Mouse (Mus musculus): Measurements from ENCODE around the gene Pcp2. TPM values are rescaled to one million over a fixed set of nuclear protein-coding genes. Genes with fewer than 3 reads are reported as not detected.

Gene Pcp2
- polyA plus RNA-seq (2015; fragmentation: Nextera tagmentation; extraction: Ambion mirVana) = 0.50 and 0.55 TPM in 2 replicates

DNA sequence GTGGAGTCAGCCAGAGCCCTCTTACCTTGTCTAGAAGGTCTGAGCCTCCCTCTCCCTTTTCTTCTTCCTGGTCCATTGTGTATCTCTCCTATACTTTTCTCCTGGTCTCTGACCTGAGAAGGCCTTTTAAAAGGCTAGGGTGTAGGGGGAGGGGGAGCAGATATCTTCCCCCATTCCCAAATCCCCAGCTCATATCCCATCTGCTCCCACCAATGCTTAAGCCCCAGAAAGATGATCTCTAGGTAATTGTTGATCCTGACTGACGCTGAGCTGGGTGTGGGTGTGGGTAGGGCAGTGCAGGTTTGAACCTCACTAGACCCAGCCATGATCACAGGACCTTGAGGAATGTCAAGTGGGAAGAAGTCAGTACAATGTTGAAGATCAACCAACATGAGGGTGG, at the start of gene Pcp2:
Gene Pcp2, minus strand, starts transcription at position 101 of the 400 bp plus-strand sequence.
- no peaks in the 10 kb centered on the region for H3K9me3 ChIP-seq
- H3K4me1 ChIP-seq (replicated peaks) = peaks cover 12% of the 10 kb centered on the region
- H3K4me3 ChIP-seq (replicated peaks) = no peak within 1 kb of the TSS
- 54% methylated on average over 1 of the region's 1 CpGs for WGBS
- no peak within 1 kb of the TSS for H3K9ac ChIP-seq (replicated peaks)
- H3K4me2 ChIP-seq (replicated peaks) = no peak within 1 kb of the TSS
- H3K27ac ChIP-seq = no peak within 1 kb of the TSS
- H3K27me3 ChIP-seq = peaks cover 18% of the 10 kb centered on the region
- H3K36me3 ChIP-seq = no peaks in the 10 kb centered on the region; the same call in 1 of the 2 replicates
- no peak for ATAC-seq

DNA sequence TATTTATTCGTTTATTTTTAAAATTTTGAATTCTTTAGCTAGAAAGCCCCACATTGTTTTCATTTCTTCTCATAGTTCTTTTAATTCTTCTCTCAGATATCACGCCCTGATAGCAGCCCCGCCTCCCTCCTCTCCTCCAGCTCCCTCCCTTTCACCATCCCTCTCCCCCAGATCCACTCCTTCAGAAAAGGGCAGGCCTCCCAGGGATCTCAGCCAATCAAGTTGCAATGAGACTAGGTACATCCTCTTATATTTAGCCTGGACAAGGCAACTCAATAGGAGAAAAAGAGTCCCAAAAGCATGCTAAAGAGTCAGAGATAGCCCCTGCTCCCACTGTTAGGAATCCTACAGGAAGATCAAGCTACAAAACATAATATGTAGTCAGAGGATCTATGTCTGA, 49.3 kb upstream of the Pcp2 start:
- H3K9me3 ChIP-seq = no peaks in the 10 kb centered on the region
- H3K4me3 ChIP-seq (replicated peaks) = no peak overlapping the region
- ATAC-seq = no peak

DNA sequence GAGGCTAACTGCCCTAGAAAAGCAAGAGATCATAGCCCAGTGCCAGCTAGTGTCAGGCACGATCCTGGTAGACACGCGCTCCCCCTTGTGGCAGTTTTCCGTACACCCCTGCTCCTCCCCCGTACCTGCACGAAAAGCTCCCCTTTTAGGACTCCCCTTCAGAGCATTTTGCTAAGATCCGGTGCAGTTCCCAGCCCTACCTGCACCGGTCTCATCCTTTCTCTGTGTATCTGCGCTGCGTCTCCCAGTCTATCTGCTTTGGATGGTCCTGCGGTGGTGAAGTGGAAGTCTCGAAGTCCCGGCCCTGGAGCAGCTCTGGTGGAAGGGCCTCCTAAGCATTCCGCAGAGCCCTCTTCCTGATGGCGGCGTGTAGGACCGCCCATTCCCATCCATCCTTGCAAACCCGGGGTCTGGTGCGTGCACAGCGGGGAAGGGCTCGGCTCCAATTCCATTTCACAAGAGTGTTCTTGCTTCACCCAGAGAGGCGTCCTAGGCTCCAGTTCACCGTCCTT, 46.7 kb upstream of the Pcp2 start, which contains the start of gene Fcor:
Gene Fcor, minus strand, starts transcription at position 383 of the 512 bp plus-strand sequence.
- H3K9ac ChIP-seq (replicated peaks) = peak within 1 kb of the TSS; percentile 55
- H3K4me2 ChIP-seq (replicated peaks) = peak within 1 kb of the TSS; percentile 53
- under 1% methylated on average over 23 of the region's 23 CpGs for WGBS
- peak; percentile 88 for ATAC-seq
- no peaks in the 10 kb centered on the region for H3K36me3 ChIP-seq
- H3K4me1 ChIP-seq (replicated peaks) = peaks cover 5% of the 10 kb centered on the region
- H3K27ac ChIP-seq = peak within 1 kb of the TSS; percentile 70
- H3K4me3 ChIP-seq (replicated peaks) = peak within 1 kb of the TSS; percentile 47
- H3K27me3 ChIP-seq = no peaks in the 10 kb centered on the region
- H3K9me3 ChIP-seq = no peaks in the 10 kb centered on the region

More for the DNA sequence above, 49.3 kb upstream of the Pcp2 start:
- WGBS = 54% methylated on average over 3 of the region's 3 CpGs
- Histone ChIP-seq H3K4me1 (replicated peaks) (peaks cover 20% of the 10 kb centered on the region), H3K27ac (no peak overlapping the region), H3K36me3 (peaks cover 10% of the 10 kb centered on the region), H3K27me3 (no peaks in the 10 kb centered on the region), H3K9ac (replicated peaks) (no peak overlapping the region), H3K4me2 (replicated peaks) (no peak overlapping the region)

DNA sequence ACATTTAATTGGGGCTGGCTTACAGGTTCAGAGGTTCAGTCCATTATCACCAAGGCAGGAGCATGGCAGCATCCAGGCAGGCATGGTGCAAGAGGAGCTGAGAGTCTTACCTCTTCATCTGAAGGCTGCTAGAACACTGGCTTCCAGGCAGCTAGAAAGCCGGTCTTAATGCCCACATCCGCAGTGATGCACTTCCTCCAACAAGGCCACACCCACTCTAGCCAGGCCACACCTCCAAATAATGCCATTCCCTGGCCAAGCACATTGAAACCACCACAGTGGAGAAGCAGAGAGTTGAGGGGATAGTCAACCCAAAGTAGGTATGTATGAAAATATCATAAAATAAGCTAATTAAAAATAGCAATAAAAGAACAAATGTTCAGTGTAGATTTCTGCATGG, 45.0 kb upstream of the Pcp2 start:
- Histone ChIP-seq H3K4me3 (replicated peaks) (no peak overlapping the region), H3K4me2 (replicated peaks) (no peak overlapping the region), H3K9me3 (no peaks in the 10 kb centered on the region), H3K4me1 (replicated peaks) (no peaks in the 10 kb centered on the region; the same call in 1 of the 2 replicates), H3K9ac (replicated peaks) (no peak overlapping the region), H3K36me3 (no peaks in the 10 kb centered on the region), H3K27ac (no peak overlapping the region), H3K27me3 (no peaks in the 10 kb centered on the region)
- 87% methylated on average over 2 of the region's 2 CpGs for WGBS
- ATAC-seq = no peak

DNA sequence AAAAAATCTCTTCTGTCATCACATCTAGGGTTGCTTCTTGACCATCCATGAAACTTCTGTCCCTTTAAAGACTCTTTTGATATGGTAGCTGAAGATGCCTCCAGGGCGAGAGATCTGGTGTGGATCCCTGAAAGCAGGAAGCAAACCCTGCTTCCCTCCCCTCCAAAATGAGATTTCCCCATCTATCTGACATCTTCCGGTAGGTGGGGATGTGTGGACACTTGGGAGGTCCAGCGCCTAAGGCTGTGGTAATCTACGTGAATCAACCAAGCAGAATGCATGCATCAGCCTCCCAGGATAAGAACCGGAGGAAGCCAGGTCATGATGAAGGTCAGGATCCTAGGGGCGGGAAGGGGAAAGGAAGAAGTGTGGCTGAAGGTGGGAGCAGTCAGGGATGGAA, 40.2 kb upstream of the Pcp2 start, which contains the start of gene Mcemp1:
Gene Mcemp1, plus strand, starts transcription at position 248 of the 400 bp plus-strand sequence.
- no peaks in the 10 kb centered on the region for H3K9me3 ChIP-seq
- H3K4me3 ChIP-seq (replicated peaks) = no peak within 1 kb of the TSS
- H3K27me3 ChIP-seq = no peaks in the 10 kb centered on the region
- no peaks in the 10 kb centered on the region for H3K4me1 ChIP-seq (replicated peaks)
- WGBS = 78% methylated on average over 6 of the region's 6 CpGs
- no peaks in the 10 kb centered on the region for H3K36me3 ChIP-seq
- no peak within 1 kb of the TSS for H3K9ac ChIP-seq (replicated peaks)
- no peak within 1 kb of the TSS for H3K27ac ChIP-seq
- H3K4me2 ChIP-seq (replicated peaks) = no peak within 1 kb of the TSS
- no peak for ATAC-seq

DNA sequence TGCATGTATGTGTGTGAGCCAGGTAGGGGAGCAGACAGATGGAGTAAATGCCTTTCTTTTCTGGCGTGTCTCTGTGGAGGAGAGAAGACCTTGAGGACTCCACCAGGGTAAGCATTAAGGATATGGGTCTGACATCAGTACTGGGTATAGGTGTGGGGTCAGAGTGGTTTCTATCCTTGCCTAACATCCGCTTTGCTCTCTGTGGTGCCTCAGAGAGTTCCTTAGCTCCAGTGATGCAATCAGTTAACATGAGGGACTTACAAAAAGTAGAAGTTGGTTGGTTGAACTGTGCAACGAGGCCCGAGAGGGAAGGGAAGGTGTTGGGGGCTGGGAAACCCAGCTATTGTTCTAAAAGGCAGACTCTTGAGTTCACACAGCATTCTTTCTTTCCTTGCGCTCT, 39.1 kb upstream of the Pcp2 start:
- Histone ChIP-seq H3K4me2 (replicated peaks) (no peak overlapping the region), H3K9ac (replicated peaks) (no peak overlapping the region), H3K9me3 (no peaks in the 10 kb centered on the region), H3K27me3 (no peaks in the 10 kb centered on the region), H3K4me3 (replicated peaks) (no peak overlapping the region), H3K27ac (no peak overlapping the region), H3K36me3 (no peaks in the 10 kb centered on the region), H3K4me1 (replicated peaks) (no peaks in the 10 kb centered on the region)
- no peak for ATAC-seq
- 70% methylated on average over 5 of the region's 5 CpGs for WGBS

DNA sequence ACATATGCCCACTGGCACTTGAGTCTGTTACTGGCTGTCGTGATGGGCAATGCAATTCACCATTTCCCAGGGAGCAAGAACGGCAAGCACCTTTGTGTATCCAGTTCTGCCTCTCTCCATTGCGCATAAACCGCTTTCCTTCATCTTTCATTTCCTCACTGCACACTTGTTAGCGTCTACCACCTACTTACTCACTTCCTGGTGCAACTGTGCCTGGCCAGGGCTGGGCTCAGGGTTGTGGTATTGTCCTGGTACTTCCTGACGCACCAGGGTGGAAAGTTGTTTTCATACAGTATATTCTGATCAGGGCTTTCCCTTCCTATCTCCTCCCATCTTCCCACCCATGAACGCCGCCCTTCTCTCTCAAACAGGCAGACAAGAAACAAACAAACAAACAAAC, 35.5 kb upstream of the Pcp2 start:
- Histone ChIP-seq H3K4me3 (replicated peaks) (no peak overlapping the region), H3K4me1 (replicated peaks) (peaks cover 9% of the 10 kb centered on the region), H3K27ac (no peak overlapping the region), H3K27me3 (no peaks in the 10 kb centered on the region), H3K4me2 (replicated peaks) (no peak overlapping the region), H3K9me3 (no peaks in the 10 kb centered on the region), H3K9ac (replicated peaks) (no peak overlapping the region), H3K36me3 (no peaks in the 10 kb centered on the region)
- WGBS = 89% methylated on average over 8 of the region's 8 CpGs
- no peak for ATAC-seq

DNA sequence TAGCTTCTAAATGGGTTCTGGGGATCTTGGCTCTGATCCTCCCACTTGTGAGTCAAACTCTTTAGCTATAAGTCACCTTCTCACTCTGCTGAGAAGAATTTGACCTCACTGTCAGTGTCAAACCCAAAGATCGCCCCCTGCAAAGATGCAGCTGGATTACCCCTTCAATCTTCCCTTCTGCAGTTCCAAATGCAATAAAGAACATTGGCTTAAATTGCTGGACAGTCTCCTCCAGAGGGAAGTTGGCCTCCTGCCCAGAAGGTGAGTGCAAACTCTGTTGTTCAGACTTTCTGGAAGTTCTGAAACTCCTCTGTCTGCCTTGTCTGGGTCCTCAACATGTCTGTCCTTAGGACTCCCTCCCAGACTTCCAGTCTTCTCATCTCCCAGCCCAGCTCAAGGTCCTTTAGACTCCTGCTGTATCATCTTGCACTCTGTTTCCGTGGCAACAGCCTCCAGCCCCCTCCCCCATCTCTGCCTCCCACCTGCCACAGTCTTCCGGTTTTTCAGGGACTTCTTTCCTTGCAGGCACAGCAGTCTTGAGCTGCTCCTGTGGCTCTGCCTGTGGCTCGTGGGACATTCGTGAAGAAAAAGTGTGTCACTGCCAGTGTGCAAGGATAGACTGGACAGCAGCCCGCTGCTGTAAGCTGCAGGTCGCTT, 31.5 kb upstream of the Pcp2 start:
- H3K4me1 ChIP-seq (replicated peaks) = peaks cover 9% of the 10 kb centered on the region

DNA sequence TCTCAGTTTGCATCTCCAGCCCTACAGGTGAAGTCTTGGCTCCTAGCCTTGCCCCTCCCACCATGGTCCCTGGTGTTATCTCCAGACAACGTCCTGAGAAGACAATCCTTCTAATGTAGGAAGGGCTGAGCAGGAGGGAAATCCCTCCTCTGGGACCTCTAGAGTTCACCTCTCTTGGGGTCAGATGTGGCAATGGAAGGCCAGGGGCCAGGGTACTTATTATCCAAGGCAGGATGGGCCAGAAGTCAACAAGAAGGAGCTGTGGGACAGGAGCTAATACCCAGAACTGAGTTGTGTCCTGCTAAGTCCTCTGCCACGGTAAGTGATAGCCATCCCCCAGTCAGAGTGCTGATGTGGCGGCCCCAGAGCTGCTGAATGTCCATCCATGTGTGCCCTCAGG, 30.2 kb upstream of the Pcp2 start, which contains the start of gene Retn:
Gene Retn, plus strand, starts transcription at position 245 of the 400 bp plus-strand sequence.
- no peaks in the 10 kb centered on the region for H3K36me3 ChIP-seq
- no peak within 1 kb of the TSS for H3K9ac ChIP-seq (replicated peaks)
- H3K4me1 ChIP-seq (replicated peaks) = peaks cover 9% of the 10 kb centered on the region
- 74% methylated on average over 3 of the region's 3 CpGs for WGBS
- no peak within 1 kb of the TSS for H3K4me3 ChIP-seq (replicated peaks)
- H3K9me3 ChIP-seq = no peaks in the 10 kb centered on the region
- no peaks in the 10 kb centered on the region for H3K27me3 ChIP-seq
- ATAC-seq = no peak
- H3K4me2 ChIP-seq (replicated peaks) = no peak within 1 kb of the TSS
- H3K27ac ChIP-seq = no peak within 1 kb of the TSS

More for the DNA sequence above, 31.5 kb upstream of the Pcp2 start:
- no peaks in the 10 kb centered on the region for H3K9me3 ChIP-seq
- H3K9ac ChIP-seq (replicated peaks) = 0 out of 2 replicates have a peak overlapping the region, but pooled peaks have one; percentile 1
- peak overlapping the region; percentile 29 for H3K4me2 ChIP-seq (replicated peaks)
- no peaks in the 10 kb centered on the region for H3K27me3 ChIP-seq
- no peak overlapping the region for H3K4me3 ChIP-seq (replicated peaks)
- no peaks in the 10 kb centered on the region for H3K36me3 ChIP-seq
- 16% methylated on average over 7 of the region's 7 CpGs for WGBS
- peak; percentile 58; the same call in 1 of the 2 replicates for ATAC-seq
- H3K27ac ChIP-seq = no peak overlapping the region

DNA sequence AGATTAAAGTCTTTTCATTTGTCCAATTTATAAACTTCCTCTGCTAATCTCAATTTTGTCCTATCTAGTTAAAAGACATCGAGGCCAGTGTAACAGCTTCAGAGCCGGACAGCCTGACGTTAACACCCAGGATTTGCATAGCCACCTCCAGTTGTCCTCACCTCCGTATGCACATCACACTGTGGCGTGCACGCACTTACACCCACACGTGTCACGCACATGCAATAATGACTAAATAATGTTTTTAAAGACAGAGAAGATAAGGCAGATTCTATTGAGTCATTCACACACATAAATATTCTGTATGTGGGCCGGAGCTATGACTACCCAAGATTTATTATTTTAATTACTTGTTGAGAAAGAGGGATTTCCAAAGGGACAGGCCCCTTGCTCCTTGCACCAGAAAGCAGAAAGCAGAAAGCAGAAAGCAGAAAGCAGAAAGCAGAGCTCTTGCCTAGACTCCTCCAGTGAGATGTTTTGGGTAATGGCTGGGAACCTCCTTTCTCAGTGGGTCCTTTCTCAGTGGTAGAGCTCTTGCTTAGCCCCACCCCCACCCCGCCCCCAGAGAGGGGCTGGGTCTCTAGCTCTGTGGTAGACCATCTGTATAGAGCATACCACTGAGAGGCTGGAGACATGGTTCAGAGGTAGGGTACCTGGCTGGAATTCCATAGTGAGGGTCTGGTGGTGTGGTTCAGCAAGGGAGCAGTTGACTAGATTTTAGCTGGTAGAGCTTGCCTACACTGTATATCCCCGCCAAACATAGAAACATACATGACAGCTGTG, 29.6 kb upstream of the Pcp2 start:
- no peaks in the 10 kb centered on the region for H3K36me3 ChIP-seq
- no peak overlapping the region for H3K27ac ChIP-seq
- H3K9me3 ChIP-seq = no peaks in the 10 kb centered on the region
- WGBS = 75% methylated on average over 11 of the region's 11 CpGs
- ATAC-seq = no peak
- peaks cover 9% of the 10 kb centered on the region for H3K4me1 ChIP-seq (replicated peaks)
- no peak overlapping the region for H3K4me2 ChIP-seq (replicated peaks)
- H3K9ac ChIP-seq (replicated peaks) = no peak overlapping the region
- H3K4me3 ChIP-seq (replicated peaks) = no peak overlapping the region
- H3K27me3 ChIP-seq = no peaks in the 10 kb centered on the region

DNA sequence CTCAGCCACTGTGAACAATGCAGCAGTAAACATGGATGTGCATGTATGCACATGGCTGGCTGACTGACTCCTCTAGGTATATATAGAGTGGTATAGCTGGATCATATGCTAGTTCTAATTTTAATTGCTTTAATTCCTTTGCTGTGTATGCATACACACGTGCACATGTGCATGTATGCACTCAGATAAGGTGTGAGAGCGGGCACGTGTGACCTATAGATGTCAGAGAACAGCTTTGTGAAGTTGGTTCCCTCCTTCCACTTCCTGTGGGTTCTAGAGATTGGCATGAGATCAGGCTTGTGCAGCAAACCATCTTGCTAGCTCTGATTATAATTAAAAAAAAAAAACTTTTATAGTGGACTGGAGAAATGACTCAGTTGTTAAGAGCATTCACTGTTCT, 27.5 kb upstream of the Pcp2 start:
- H3K4me2 ChIP-seq (replicated peaks) = no peak overlapping the region
- H3K9ac ChIP-seq (replicated peaks) = no peak overlapping the region
- H3K4me3 ChIP-seq (replicated peaks) = no peak overlapping the region
- no peaks in the 10 kb centered on the region for H3K36me3 ChIP-seq
- peaks cover 9% of the 10 kb centered on the region for H3K4me1 ChIP-seq (replicated peaks)
- no peaks in the 10 kb centered on the region for H3K9me3 ChIP-seq
- 70% methylated on average over 3 of the region's 3 CpGs for WGBS
- H3K27ac ChIP-seq = no peak overlapping the region
- no peaks in the 10 kb centered on the region for H3K27me3 ChIP-seq
- ATAC-seq = no peak

DNA sequence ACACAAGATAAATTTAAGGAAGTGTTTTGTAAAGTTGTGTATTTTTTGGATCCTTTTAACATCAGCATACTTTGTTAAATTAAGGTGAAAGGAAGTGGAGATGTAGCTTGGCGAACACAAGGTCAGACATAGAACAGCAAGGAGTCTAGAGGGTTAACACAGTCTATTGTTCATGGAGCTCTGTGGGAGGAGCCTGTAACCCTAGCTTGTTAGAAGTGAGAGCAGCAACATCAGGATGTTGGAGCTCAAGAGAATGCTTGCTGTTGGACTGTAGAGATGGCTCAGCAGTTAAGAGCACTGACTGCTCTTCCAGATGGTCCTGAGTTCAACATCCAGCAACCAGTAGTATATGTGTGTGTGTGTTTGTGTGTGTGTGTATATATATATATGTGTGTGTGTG, 23.6 kb upstream of the Pcp2 start:
- H3K4me3 ChIP-seq (replicated peaks) = no peak overlapping the region
- no peaks in the 10 kb centered on the region for H3K36me3 ChIP-seq
- H3K9me3 ChIP-seq = no peaks in the 10 kb centered on the region
- H3K4me1 ChIP-seq (replicated peaks) = no peaks in the 10 kb centered on the region
- WGBS = 48% methylated on average over 1 of the region's 1 CpGs
- ATAC-seq = no peak
- H3K9ac ChIP-seq (replicated peaks) = no peak overlapping the region
- H3K27ac ChIP-seq = no peak overlapping the region
- no peak overlapping the region for H3K4me2 ChIP-seq (replicated peaks)
- no peaks in the 10 kb centered on the region for H3K27me3 ChIP-seq

All from midbrain, embryonic 13.5 days (tissue).